Mouse (Mus musculus): ENCODE measurements around the gene Cd28.

DNA sequence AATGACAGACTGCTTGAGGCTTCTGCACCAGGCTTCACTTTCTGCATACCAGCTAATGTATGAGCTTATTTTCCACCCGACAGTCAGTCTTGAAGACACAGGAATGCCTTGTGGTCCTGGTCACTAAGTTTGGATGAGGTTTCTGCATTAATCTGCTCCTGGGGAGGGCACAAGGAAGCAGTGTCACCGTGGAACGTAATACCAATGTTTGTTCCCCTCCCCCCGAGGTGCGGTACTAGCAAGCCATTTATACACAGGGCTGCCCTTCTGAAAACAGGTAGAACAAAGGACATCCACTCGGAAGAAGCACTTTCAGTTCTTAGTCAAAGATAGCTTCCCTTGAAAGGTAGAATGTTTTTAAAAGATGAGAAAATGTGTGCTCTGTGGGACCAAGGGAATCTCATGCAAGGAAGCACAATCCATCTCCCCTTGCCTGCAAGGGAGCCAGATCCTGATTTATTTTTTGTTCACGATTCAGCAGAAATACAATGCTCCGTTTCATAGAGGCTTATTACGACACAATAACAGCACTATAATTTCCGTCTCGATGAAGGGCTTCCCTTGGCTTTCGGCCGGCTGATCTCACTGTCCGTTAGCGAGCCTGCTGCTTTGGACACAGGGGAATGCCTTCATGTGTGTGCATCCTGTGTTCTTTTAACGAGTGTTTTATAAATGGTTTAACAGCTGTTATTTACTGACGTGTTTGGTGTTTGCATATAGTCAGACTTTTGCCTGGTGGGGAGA, 48.6 kb upstream of the Cd28 start:
- TF ChIP-seq CTCF (IDR thresholded peaks at IDR 0.05; ENCODE audit: low read depth), result no peak
- TF ChIP-seq EP300 (IDR thresholded peaks at IDR 0.05; ENCODE audit: low read depth), result no peak

Data from heart, postnatal 0 days (tissue).